Mouse (Mus musculus) lung, adult 2 months (tissue): ENCODE data around the gene Pheta2.

Experiments used
- CTCF ChIP-seq: fragments of 200-500 bp; IDR thresholded peaks from 2 replicates; pipeline ENCODE4 v1.5.1; 2011; ENCODE audit warnings: mild to moderate bottlenecking, low read length, control low read depth; ENCODE audit not compliant: insufficient read depth
- POLR2A ChIP-seq: fragments of 200-500 bp; IDR thresholded peaks from 2 replicates; pipeline ENCODE4 v1.6.1; 2011; ENCODE audit warnings: low read depth, mild to moderate bottlenecking, control low read depth, low read length, borderline replicate concordance; ENCODE audit errors: extremely low read depth

- TF ChIP-seq POLR2A (no peak), CTCF (no peak)
Observed at GRCm38 (mm10) chr15:82292851-82293250, 45.9 kb upstream of the Pheta2 start.
